Mouse (Mus musculus) layer of hippocampus, postnatal 36 days (tissue): ENCODE measurements around the gene Txndc16. TPM values are rescaled to one million over a fixed set of nuclear protein-coding genes. Genes with fewer than 3 reads are reported as not detected.

Source experiments
- DNase-seq, 2 experiments: peaks; one replicate each; pipeline ENCODE4 v3.0.0; 2022
- total RNA-seq, 2 experiments: library from RNA; stranded (reverse); gene quantifications; 2 replicates each; pipeline ENCODE4 v1.2.3; 2021

Gene Txndc16
- total RNA-seq, 2 experiments from 2014 or later, result 56.6 to 59.7 TPM

DNA sequence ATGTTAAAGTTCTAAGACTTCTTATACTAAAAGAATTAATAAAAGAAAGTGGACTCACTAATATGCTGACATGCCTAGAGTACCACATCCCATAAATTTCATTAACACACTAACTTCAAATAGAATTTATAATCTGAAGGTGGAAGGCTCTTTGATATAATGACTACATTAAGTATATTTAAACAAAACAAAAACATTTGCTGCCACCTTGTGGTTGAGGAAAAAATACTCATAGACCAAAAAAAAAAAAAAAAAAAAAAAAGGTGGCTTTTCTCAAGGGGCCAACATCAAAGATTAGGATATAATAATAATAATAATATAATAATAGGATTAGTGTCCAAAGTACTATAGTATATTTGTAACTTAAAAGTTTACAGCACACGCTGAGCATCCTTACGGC lies 66.9 kb downstream of the Txndc16 start:
- DNase-seq, result no peak

DNA sequence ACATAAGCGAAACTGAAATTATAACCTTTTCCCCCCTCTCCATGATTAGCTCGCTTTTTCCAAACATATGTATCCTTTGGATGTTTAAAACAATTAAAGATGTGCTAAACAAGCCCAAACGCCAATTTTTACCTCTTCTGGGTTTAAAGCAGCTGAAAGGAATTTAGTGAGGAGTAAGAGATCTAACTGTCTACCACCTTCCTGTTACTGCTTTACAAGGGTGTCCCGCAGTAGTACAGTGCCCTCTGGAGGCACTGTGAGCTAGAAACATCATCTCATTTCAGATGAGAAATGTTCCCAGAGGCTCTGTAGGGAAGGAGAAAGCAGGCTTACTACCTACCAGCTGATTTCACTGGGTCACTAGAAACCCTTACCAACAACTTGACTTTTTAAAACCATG lies 77.6 kb downstream of the Txndc16 start:
- DNase-seq, result peak; percentile 15 to 29

DNA sequence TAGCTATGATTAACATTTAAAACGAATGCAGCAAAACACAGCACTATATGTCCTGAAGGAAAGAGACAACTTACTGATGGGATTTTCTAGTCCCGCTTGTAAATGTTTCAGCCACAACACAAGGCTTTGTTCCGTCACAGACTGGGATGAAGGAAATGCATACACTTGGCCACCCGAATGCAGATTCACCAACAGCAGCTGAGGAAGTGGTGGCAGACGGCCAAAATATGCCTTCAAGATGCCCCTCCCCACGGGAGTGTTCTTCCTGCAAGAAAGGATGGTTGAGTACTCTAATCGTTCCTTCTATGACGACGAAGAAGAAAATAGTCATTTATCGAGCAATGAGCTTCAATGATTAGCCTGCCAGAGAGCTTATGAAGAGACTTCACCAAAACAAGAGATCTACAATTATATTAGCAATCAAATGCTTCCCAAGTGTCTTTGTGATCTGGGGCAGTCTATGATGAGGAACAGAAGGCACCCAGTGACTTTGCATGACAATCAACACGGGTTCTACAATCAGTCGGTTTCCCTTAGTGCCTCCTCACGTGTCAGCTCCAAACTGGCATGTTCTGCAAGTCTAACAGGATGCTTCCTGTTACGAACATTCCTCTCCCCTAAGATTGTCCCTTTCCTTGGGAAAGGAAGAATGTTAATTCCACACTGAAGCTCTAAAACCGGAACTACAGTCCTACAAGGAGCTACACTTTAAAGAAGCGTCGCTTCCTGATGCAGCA lies 79.6 kb downstream of the Txndc16 start:
- DNase-seq, result peak in 1 of 2 experiments; percentile 23

DNA sequence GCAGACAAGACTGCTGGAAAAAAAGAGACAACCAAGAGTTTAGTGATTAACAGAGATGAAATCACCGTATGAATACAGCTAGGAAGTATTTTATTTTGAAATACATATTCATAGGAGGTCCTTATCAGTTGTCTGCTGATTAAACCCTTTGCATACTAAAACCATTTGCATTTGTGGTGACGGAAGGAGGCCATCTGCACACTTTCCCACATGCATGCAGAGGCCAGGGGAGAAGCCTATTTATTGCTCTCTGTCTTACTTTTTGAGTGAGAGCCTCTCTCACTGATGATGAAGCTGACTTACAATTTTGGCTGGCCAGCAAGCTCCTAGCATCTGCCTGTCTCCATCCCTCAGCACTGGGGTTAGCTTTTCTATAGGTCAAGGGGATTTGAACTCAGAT lies 84.2 kb downstream of the Txndc16 start:
- no peak for DNase-seq

DNA sequence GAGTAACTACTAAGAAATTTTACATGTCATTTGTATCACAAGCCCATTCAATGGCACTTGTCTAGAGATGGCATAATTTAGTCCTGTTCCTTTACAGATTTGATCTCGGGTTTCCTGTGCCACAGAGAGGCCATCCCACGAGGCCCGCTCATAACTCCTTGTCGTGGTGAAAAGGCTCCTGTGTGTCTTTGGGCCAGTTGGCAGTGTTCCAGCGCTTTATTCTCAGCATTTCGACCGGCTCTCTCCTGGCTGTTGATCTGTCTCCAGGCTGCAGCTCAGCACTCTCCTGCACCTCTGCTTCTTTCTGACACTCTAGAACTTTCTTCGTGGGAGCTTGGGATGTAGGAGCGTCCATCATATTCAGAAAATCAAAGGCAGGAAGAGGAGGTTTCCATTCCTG lies 84.6 kb downstream of the Txndc16 start:
- DNase-seq, result no peak

DNA sequence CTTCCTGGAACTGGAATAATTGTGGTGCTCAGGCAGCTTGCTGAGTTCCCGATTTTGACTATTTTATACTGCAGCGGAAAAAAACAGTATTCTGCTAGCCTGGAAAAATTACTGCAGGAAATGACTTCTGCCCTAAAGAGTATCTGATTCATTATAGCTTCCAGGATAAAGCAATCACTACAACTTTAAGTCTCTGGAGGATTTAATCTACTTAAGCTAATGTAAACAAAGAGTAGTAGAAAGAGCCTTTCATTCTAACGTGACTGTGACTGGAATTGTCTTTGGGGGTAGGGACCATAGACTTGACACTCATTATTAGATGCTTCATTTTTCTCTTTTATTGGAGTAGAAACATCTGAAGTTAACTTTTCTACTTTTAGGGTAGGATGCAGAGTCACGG lies 101.8 kb downstream of the Txndc16 start:
- DNase-seq, result no peak

DNA sequence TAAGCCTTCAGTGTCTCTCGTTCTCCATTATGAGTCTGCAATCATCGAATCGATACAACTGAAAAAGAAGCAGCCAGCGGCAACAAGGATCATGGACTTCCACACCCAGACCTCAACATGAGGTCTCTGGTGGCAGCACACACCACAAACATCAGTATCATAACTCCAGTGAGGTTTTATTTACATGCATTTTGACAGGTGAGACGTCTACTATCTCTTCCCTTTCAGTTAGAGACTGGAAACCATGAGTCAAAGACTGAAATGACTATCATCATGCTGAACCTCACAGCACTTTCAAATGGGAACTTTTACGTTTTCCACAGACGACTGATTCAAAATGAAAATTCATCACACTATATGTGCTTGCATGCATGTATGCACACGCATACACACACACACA lies 117.9 kb downstream of the Txndc16 start:
- no peak for DNase-seq

DNA sequence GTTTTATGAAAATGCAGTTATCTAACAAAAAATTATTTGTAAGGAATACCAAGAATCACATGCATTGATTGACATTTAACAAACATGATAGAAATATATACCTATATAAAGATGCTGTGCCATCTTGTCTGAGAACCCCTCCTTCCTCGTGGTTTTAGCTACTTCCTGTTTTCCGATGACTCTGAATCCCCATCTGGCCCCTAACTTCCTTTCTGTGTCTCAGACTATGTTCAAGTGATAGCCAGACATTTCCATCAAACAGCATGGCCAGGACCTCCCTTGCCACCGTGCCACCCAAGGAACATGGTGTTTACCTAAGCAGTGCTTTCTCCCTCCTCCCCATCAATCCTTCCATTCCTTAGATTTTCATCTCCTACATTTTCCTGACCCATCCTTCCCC lies 127.8 kb downstream of the Txndc16 start:
- no peak for DNase-seq

DNA sequence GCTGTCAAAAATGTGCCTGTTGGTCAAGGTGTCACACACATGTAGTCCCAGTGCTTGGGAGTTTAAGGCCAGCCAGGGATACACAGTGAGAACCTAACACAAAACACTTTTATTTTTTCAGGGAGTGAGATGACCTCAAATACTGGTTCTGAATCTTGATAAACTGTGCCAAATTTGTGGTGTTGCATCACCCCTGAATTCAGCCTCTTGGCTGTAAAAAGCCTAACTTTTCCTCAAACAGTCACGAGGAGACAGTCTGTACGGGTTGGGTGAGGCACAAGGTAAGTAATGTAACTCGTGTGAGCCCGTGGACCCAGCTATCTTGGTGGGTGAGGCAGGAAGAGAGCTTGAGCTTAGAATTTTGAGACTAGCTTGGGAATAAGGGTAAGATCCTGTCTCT lies 130.1 kb downstream of the Txndc16 start:
- DNase-seq, result no peak

DNA sequence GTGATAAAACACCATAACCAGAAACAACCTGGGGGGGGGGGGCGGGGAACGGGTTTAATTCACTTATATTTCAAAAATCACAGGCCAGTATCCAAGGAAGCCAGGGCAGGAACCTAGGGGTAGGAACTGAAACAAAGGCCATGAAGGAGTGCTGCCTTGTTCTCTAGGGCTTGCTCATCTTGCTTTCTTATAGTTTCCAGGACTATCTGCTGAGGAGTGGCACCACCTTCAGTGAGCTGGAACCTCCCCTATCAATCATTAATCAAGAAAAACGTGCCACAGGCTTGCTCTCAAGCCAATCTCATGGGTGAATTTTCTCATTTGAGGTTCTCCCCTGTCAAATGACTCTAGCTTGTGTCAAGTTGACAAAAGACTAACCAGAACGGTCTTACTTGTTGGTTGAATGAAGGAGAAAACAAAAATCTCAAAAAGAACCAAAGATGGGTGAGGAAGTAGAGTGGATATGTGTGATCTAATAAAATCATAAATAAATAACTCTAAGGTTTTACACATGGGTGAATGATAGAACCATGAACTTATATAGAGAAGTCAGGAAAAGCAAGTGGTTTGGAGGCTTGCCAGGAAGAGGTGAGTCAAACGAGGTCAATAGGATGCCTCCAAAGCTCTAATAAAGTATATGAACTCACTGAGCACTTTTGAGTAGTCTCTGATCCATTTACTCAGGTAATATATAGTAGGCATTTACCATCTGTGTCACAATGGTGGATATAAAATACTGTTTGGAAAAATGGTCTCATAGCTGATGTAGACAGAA lies 134.3 kb downstream of the Txndc16 start:
- no peak for DNase-seq

DNA sequence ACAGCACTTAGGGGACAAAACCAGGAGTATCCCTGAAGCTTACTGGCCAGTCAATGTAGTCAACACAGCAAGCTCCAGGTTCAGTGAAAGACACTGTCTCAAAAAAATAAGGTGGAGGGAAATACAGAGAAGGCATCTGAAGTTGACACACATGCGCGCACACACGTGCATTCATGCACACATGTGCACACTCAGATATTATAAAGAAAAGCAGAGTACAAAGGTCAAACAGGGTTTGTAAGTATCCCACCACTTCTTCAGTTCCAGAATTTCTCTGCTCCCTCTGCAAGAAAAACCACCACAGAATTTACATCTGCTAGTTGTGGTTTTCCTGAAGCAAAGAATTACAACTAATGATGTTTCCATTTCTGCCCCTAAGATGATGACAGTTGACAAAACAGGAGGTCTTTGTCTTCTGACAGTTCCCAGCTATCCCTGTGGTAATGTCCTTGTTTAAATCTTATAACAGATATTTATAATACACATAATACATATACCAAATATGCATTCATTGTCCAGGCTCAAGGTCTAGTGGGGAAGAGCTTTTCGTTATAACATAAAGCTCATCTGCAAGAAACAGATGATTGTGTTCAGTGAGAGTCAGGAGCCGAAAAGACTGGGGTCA lies 135.4 kb downstream of the Txndc16 start:
- no peak for DNase-seq

DNA sequence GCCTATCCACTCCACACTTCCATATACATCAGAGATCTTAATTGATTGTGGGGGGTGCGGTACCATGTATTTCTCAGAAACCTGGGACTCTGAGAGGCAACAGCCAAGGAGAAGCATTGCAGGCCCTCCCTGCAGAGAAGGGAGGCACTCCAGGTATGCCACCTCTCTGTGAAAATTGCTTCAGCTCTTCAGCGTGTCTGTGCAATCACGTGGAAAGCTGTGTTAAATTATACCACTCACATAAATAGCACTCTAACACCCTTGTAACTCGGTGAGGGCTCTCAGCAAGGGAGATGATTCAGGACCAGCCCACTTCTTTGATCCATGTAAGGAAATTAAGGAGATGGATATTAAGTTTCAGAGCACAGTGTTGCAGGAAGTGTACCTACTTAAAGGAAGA lies 136.6 kb downstream of the Txndc16 start:
- no peak for DNase-seq

Other genes starting within 250 kb of the Txndc16 start
- under 1 TPM; 0.18 to 0.32 TPM for gene Ptger2, start 232.1 kb downstream of the Txndc16 start, total RNA-seq
- gene Gpr137c, start 611 bp downstream of the Txndc16 start, total RNA-seq, result 10 to 100 TPM; 21.0 to 21.7 TPM
- gene Ero1l, start 98.4 kb upstream of the Txndc16 start, total RNA-seq, result 10 to 100 TPM; 34.1 to 34.9 TPM
- gene Psmc6, start 109.5 kb upstream of the Txndc16 start, total RNA-seq, result 100 to 1,000 TPM in 1 of 2 experiments, 10 to 100 TPM in 1; 96.8 to 106 TPM
- 10 to 100 TPM; 19.5 to 22.4 TPM for gene Styx, start 130.8 kb upstream of the Txndc16 start, total RNA-seq
- gene Gnpnat1, start 184.6 kb upstream of the Txndc16 start, total RNA-seq, result 10 to 100 TPM; 18.9 to 19.2 TPM